Mouse (Mus musculus): ENCODE data around the gene Gja1. TPM values are rescaled to one million over a fixed set of nuclear protein-coding genes. Genes with fewer than 3 reads are reported as not detected.
A peak's percentile ranks its signal among the peaks of the same experiment; 100 is the strongest.

The Gja1 gene
- total RNA-seq, 1 experiment from 2014 or later, result 14.8 TPM

- ATAC-seq (replicated peaks; ENCODE audit: low read depth, poor library complexity, severe bottlenecking), result peak; percentile 52; the same call in 1 of the 2 replicates
These were observed 29.4 kb downstream of the Gja1 start for GRCm38 (mm10) chr10:56406386-56407130.

GRCm38 (mm10) chr10:56415894-56416570, 38.9 kb downstream of the Gja1 start:
- ATAC-seq (replicated peaks; ENCODE audit: low read depth, poor library complexity, severe bottlenecking), result no peak

- ATAC-seq (replicated peaks; ENCODE audit: low read depth, poor library complexity, severe bottlenecking), result peak; percentile 42; the same call in 1 of the 2 replicates
These were observed 45.4 kb downstream of the Gja1 start for GRCm38 (mm10) chr10:56422518-56422917.

GRCm38 (mm10) chr10:56425016-56425798, 48.1 kb downstream of the Gja1 start:
- no peak for ATAC-seq (replicated peaks; ENCODE audit: low read depth, poor library complexity, severe bottlenecking)

- ATAC-seq (replicated peaks; ENCODE audit: low read depth, poor library complexity, severe bottlenecking), result no peak
These were observed 49.2 kb downstream of the Gja1 start for GRCm38 (mm10) chr10:56426369-56426768.

GRCm38 (mm10) chr10:56427382-56427781, 50.3 kb downstream of the Gja1 start:
- ATAC-seq (replicated peaks; ENCODE audit: low read depth, poor library complexity, severe bottlenecking), result peak; percentile 37; the same call in 1 of the 2 replicates

GRCm38 (mm10) chr10:56427827-56428226, 50.7 kb downstream of the Gja1 start:
- peak; percentile 72 for ATAC-seq (replicated peaks; ENCODE audit: low read depth, poor library complexity, severe bottlenecking)

GRCm38 (mm10) chr10:56429011-56429410, 51.9 kb downstream of the Gja1 start:
- ATAC-seq (replicated peaks; ENCODE audit: low read depth, poor library complexity, severe bottlenecking), result no peak

- ATAC-seq (replicated peaks; ENCODE audit: low read depth, poor library complexity, severe bottlenecking), result no peak
These were observed 54.7 kb downstream of the Gja1 start for GRCm38 (mm10) chr10:56431600-56432389.

- no peak for ATAC-seq (replicated peaks; ENCODE audit: low read depth, poor library complexity, severe bottlenecking)
These were observed 55.2 kb downstream of the Gja1 start for GRCm38 (mm10) chr10:56432390-56432709.

GRCm38 (mm10) chr10:56437290-56437689, 60.2 kb downstream of the Gja1 start:
- peak; percentile 50 for ATAC-seq (replicated peaks; ENCODE audit: low read depth, poor library complexity, severe bottlenecking)

GRCm38 (mm10) chr10:56439638-56440037, 62.5 kb downstream of the Gja1 start:
- ATAC-seq (replicated peaks; ENCODE audit: low read depth, poor library complexity, severe bottlenecking), result peak; percentile 82

- ATAC-seq (replicated peaks; ENCODE audit: low read depth, poor library complexity, severe bottlenecking), result no peak
These were observed 67.3 kb downstream of the Gja1 start for GRCm38 (mm10) chr10:56444457-56444856.

GRCm38 (mm10) chr10:56449030-56449429, 71.9 kb downstream of the Gja1 start:
- ATAC-seq (replicated peaks; ENCODE audit: low read depth, poor library complexity, severe bottlenecking), result no peak

Other genes with a start within 250 kb of the Gja1 start
- 5.3 and 7.3 TPM in 2 replicates for gene Tbc1d32, start 148.6 kb upstream of the Gja1 start, total RNA-seq (2017)

Measured in common myeloid progenitor, adult 5-6 weeks (primary cell).